Mouse (Mus musculus) E14TG2a.4 (cell line): ENCODE data around the gene Map3k7cl.
A peak's percentile ranks its signal among the peaks of the same experiment; 100 is the strongest.

ENCODE experiments used
- H3K27me3 ChIP-seq: 2 replicates; pipeline ENCODE4 v1.6.1; 2014; ENCODE audit warnings: low read length, control low read depth; ENCODE audit not compliant: insufficient read depth
- H3K36me3 ChIP-seq: 2 replicates; pipeline ENCODE4 v1.6.1; 2014; ENCODE audit warnings: low read length, control low read depth; ENCODE audit not compliant: insufficient read depth
- H3K4me1 ChIP-seq: replicated peaks from 2 replicates; pipeline ENCODE4 v1.6.1; 2014; ENCODE audit warnings: low read depth, low read length, control low read depth
- H3K4me3 ChIP-seq: replicated peaks from 2 replicates; pipeline ENCODE4 v1.5.1; 2014; ENCODE audit warnings: mild to moderate bottlenecking, low read length
- H3K9me3 ChIP-seq: 2 replicates; pipeline ENCODE4 v1.6.1; 2014; ENCODE audit warnings: low read length, control low read depth
- CTCF ChIP-seq: conservative IDR thresholded peaks from 2 replicates; pipeline ENCODE4 v1.5.1; 2014; ENCODE audit warnings: low read length
- NANOG ChIP-seq: IDR thresholded peaks from 2 replicates; pipeline ENCODE4 v1.6.1; 2014; ENCODE audit warnings: borderline replicate concordance, low read length, mixed read lengths
- POU5F1 ChIP-seq: IDR thresholded peaks from 2 replicates; pipeline ENCODE4 v1.6.1; 2014; ENCODE audit warnings: low read length, borderline replicate concordance

Map3k7cl gene

DNA sequence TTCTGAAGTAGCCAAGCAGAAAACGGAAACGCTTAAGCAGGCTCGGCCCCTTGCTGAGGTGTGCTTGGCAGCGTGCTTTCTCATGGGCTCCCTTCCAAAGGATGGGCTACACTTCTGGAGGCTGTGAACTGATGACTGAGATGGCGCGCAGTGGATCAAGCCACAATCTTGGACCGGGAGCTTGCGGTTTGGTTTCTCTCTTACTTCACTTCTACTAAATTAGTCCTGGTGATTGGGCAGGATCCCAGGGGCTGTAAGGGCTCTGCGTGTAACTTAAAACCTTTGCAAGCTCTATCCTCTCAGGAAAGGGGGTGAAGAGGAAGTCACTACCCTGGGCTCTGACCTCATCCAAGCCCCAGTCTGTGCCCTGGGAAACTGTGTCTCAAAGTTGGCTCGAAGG lies 22.5 kb downstream of the Map3k7cl start:
- peak overlapping the region; percentile 39 for H3K4me3 ChIP-seq
- peaks cover 8% of the 10 kb centered on the region for H3K4me1 ChIP-seq
- no peaks in the 10 kb centered on the region for H3K36me3 ChIP-seq
- TF ChIP-seq POU5F1: no peak
- TF ChIP-seq CTCF: no peak
- no peak for TF ChIP-seq NANOG
- H3K27me3 ChIP-seq: peaks cover 15% of the 10 kb centered on the region
- no peaks in the 10 kb centered on the region for H3K9me3 ChIP-seq

DNA sequence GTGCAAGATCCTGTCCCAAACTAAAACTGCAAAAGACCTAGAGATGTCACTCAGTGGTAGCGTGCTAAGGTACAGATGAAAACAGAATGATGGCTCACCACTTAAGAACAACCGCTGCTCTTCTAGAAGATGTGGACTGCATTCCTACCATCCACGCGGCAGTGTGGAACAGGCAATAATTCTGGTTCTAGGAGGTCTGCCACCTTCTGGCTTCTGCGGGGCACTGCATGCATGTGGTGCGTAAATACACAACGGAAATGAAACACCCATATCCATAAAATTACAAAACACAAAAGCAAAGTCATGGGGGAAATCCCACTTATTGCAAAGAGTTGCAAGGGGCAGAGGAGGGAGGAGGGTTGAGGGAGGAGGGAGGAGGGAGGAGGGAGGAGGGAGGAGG lies 25.8 kb downstream of the Map3k7cl start:
- peak; percentile 72 for TF ChIP-seq CTCF
- no peak for TF ChIP-seq POU5F1
- H3K4me3 ChIP-seq: no peak overlapping the region
- H3K4me1 ChIP-seq: peaks cover 14% of the 10 kb centered on the region
- H3K36me3 ChIP-seq: no peaks in the 10 kb centered on the region
- H3K27me3 ChIP-seq: peaks cover 21% of the 10 kb centered on the region
- H3K9me3 ChIP-seq: peaks cover 8% of the 10 kb centered on the region; the same call in 1 of the 2 replicates

GRCm38 (mm10) chr16:87579462-87579861 lies 26.3 kb downstream of the Map3k7cl start:
- H3K4me1 ChIP-seq: peaks cover 14% of the 10 kb centered on the region
- peaks cover 21% of the 10 kb centered on the region for H3K27me3 ChIP-seq
- H3K4me3 ChIP-seq: no peak overlapping the region
- no peaks in the 10 kb centered on the region for H3K36me3 ChIP-seq
- H3K9me3 ChIP-seq: peaks cover 8% of the 10 kb centered on the region; the same call in 1 of the 2 replicates
- no peak for TF ChIP-seq POU5F1
- TF ChIP-seq CTCF: no peak
- TF ChIP-seq NANOG: no peak

DNA sequence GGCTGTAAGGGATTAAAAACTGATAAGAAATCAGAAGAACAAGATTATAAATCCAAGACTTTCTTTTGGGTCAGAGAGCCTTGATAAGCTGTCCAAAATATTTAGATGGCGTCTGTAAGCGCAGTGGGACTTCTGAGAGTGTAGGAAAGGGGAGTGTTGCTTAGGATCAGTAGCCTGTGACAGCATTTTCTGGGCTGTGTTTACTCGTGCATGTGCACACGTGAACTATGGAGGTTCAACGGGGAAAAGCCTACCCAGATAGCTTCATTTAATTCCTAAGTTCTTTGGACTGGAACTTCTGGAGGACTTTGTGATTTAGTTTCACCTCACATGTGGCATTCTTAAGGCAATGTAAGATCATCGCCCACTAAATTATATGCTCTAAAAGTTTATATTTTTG lies 29.6 kb downstream of the Map3k7cl start:
- peaks cover 8% of the 10 kb centered on the region for H3K4me1 ChIP-seq
- TF ChIP-seq POU5F1 (no peak), NANOG (no peak)
- no peak overlapping the region for H3K4me3 ChIP-seq
- peaks cover 8% of the 10 kb centered on the region; the same call in 1 of the 2 replicates for H3K9me3 ChIP-seq
- peaks cover 17% of the 10 kb centered on the region for H3K27me3 ChIP-seq
- no peaks in the 10 kb centered on the region for H3K36me3 ChIP-seq

- Histone ChIP-seq H3K27me3 (peaks cover 18% of the 10 kb centered on the region), H3K4me1 (peaks cover 8% of the 10 kb centered on the region), H3K9me3 (peaks cover 8% of the 10 kb centered on the region; the same call in 1 of the 2 replicates), H3K4me3 (no peak overlapping the region), H3K36me3 (no peaks in the 10 kb centered on the region)
- TF ChIP-seq CTCF: no peak; the same call in 1 of the 2 replicates
- TF ChIP-seq POU5F1: no peak
- no peak for TF ChIP-seq NANOG
These were observed 31.5 kb downstream of the Map3k7cl start for GRCm38 (mm10) chr16:87584618-87585017.

GRCm38 (mm10) chr16:87585548-87586262 lies 32.6 kb downstream of the Map3k7cl start:
- Histone ChIP-seq H3K36me3 (no peaks in the 10 kb centered on the region), H3K27me3 (peaks cover 16% of the 10 kb centered on the region), H3K4me1 (peaks cover 8% of the 10 kb centered on the region), H3K4me3 (no peak overlapping the region), H3K9me3 (peaks cover 8% of the 10 kb centered on the region; the same call in 1 of the 2 replicates)
- TF ChIP-seq CTCF (no peak), NANOG (no peak), POU5F1 (no peak)

GRCm38 (mm10) chr16:87587843-87588242 lies 34.7 kb downstream of the Map3k7cl start:
- Histone ChIP-seq H3K27me3 (peaks cover 11% of the 10 kb centered on the region), H3K4me1 (0 out of 2 replicates have a peak, but pooled peaks cover 4% of the 10 kb centered on the region), H3K9me3 (peaks cover under 1% of the 10 kb centered on the region; the same call in 1 of the 2 replicates), H3K36me3 (no peaks in the 10 kb centered on the region), H3K4me3 (no peak overlapping the region)
- no peak for TF ChIP-seq POU5F1
- no peak for TF ChIP-seq CTCF
- TF ChIP-seq NANOG: no peak

- Histone ChIP-seq H3K4me1 (peaks cover 18% of the 10 kb centered on the region; the same call in 1 of the 2 replicates), H3K27me3 (0 out of 2 replicates have a peak, but pooled peaks cover 7% of the 10 kb centered on the region), H3K36me3 (no peaks in the 10 kb centered on the region), H3K4me3 (no peak overlapping the region), H3K9me3 (no peaks in the 10 kb centered on the region)
- TF ChIP-seq CTCF: no peak
- TF ChIP-seq POU5F1: no peak
- TF ChIP-seq NANOG: no peak
These were observed 41.0 kb downstream of the Map3k7cl start for GRCm38 (mm10) chr16:87594145-87594544.

DNA sequence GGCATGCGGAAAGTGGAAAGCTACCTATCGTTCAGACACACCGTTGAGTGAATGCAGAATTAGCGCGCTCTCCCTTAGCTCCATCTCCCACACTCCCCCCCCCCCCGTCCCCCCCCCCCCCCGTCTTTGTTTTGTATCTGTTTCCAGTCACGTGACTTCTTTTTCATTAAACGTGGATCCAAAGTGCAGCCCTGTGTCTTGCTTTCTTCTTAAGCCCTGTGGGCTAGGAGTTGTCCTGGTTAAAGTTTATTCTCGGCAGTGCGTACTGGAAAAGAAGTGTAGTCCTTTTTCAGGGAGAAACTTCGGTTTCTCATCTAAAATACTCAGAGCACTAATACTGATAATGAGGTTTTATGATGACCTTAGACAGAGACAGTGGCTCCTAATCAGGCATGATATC lies 42.0 kb downstream of the Map3k7cl start:
- Histone ChIP-seq H3K36me3 (no peaks in the 10 kb centered on the region), H3K9me3 (no peaks in the 10 kb centered on the region), H3K4me3 (no peak overlapping the region), H3K4me1 (peaks cover 18% of the 10 kb centered on the region; the same call in 1 of the 2 replicates), H3K27me3 (0 out of 2 replicates have a peak, but pooled peaks cover 7% of the 10 kb centered on the region)
- TF ChIP-seq CTCF (no peak), NANOG (no peak), POU5F1 (no peak)
